Mouse (Mus musculus) ES-Bruce4 (cell line): Measurements from ENCODE around the gene Akirin1. TPM values are rescaled to one million over a fixed set of nuclear protein-coding genes. Genes with fewer than 3 reads are reported as not detected.

Source experiments
- H3K27ac ChIP-seq: 2 replicates; pipeline ENCODE4 v1.5.1; 2012; ENCODE audit warnings: low read length, inconsistent platforms; ENCODE audit not compliant: insufficient read depth
- H3K27me3 ChIP-seq: 2 replicates; pipeline ENCODE4 v1.6.1; 2012; ENCODE audit warnings: mild to moderate bottlenecking, low read length, inconsistent platforms; ENCODE audit not compliant: control insufficient read depth, poor library complexity, insufficient read depth, severe bottlenecking
- H3K36me3 ChIP-seq: 2 replicates; pipeline ENCODE4 v1.6.1; 2012; ENCODE audit warnings: inconsistent platforms, mild to moderate bottlenecking, low read length, moderate library complexity; ENCODE audit not compliant: control insufficient read depth, poor library complexity, insufficient read depth, severe bottlenecking
- H3K4me1 ChIP-seq: one replicate; pipeline ENCODE4 v1.8.1; 2011; ENCODE audit warnings: low read length; ENCODE audit not compliant: control insufficient read depth, insufficient read depth
- H3K4me3 ChIP-seq: 2 replicates; pipeline ENCODE4 v1.5.1; 2011; ENCODE audit warnings: low read depth, mild to moderate bottlenecking, low read length
- H3K9ac ChIP-seq: 2 replicates; pipeline ENCODE4 v1.6.1; 2012; ENCODE audit warnings: low read depth, mild to moderate bottlenecking, inconsistent platforms; ENCODE audit not compliant: poor library complexity, severe bottlenecking
- H3K9me3 ChIP-seq: replicated peaks from 2 replicates; pipeline ENCODE4 v1.6.1; 2012; ENCODE audit warnings: mild to moderate bottlenecking, low read length, inconsistent platforms; ENCODE audit not compliant: control insufficient read depth, poor library complexity, insufficient read depth, severe bottlenecking
- CTCF ChIP-seq: IDR thresholded peaks from one replicate; pipeline ENCODE4 v1.8.1; 2011; ENCODE audit warnings: low read depth, low read length
- EP300 ChIP-seq: IDR thresholded peaks from 2 replicates; pipeline ENCODE4 v1.6.1; 2011; ENCODE audit warnings: low read depth, low read length; ENCODE audit not compliant: insufficient read depth
- POLR2A ChIP-seq: IDR thresholded peaks from one replicate; pipeline ENCODE4 v1.8.1; 2011; ENCODE audit warnings: low read length; ENCODE audit not compliant: insufficient read depth
- polyA plus RNA-seq: library from polyadenylated mRNA; stranded (reverse); fragments of >200 nt; gene quantifications from 2 replicates; pipeline ENCODE4 v1.2.4, GENCODE M21; 2011; ENCODE audit warnings: low read depth; ENCODE audit not compliant: missing spikeins, insufficient read depth, insufficient read length

Gene Akirin1
- 37.6 and 39.4 TPM in 2 replicates for polyA plus RNA-seq

DNA sequence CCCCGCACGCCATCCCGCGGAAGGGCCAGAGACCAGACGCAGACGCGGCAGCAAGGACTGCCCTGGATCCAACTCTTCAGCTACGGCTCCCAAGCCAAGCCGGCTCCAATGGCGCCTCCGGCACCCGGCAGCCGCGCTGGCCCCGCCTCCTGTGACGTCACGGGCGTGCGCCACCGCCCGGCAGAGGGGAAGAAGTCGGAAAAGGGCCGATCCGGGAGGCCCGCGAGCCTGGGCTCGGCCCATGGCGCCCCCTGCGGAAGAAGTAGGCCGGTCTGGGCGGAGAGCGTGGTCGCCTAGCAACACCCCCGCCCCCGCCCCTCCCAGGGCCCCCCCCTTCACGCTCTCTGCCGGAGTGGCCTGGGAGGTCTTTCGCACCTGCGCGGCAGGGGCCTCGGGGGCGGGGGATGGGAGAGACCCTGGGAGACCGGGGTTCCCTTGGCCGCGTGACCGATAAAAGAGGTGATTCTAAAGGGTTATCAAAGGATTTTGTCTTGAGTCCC lies at the start of gene Akirin1:
TSS of gene Akirin1 (minus strand) at position 194 of the 500 bp plus-strand sequence.
- peak within 1 kb of the TSS; percentile 99 for H3K9ac ChIP-seq
- no peak within 1 kb of the TSS for H3K27ac ChIP-seq
- peak within 1 kb of the TSS; percentile 98 for H3K4me3 ChIP-seq
- H3K27me3 ChIP-seq: no peaks in the 10 kb centered on the region
- TF ChIP-seq CTCF (no peak), EP300 (no peak), POLR2A (peak; percentile 80)
- peaks cover 2% of the 10 kb centered on the region; the same call in 1 of the 2 replicates for H3K36me3 ChIP-seq
- H3K9me3 ChIP-seq: no peaks in the 10 kb centered on the region
- H3K4me1 ChIP-seq: peaks cover 2% of the 10 kb centered on the region

DNA sequence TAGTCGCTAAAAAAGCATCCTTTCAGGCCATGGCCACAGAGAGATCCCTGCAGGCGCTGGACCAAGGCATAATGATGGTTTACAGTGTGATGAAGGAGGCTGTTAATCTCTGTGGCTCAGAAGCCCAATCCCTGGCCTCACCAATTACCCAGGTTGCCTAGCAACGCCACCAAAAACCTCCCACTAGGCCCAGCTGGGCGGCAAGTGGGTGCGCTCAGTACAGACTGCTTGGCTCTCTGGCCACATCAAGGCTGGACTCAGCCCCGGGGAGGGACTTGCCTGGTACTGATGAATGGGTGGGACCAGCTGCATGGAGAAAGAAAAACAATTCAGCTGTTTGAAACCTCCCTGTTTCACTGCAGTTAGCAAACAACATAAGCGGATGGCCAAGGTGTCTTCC lies 47.7 kb upstream of the Akirin1 start:
- Histone ChIP-seq H3K36me3 (no peaks in the 10 kb centered on the region), H3K9ac (no peak overlapping the region), H3K9me3 (no peaks in the 10 kb centered on the region), H3K4me3 (no peak overlapping the region), H3K27ac (no peak overlapping the region), H3K27me3 (no peaks in the 10 kb centered on the region), H3K4me1 (no peaks in the 10 kb centered on the region)
- TF ChIP-seq CTCF (no peak), POLR2A (no peak), EP300 (no peak)

DNA sequence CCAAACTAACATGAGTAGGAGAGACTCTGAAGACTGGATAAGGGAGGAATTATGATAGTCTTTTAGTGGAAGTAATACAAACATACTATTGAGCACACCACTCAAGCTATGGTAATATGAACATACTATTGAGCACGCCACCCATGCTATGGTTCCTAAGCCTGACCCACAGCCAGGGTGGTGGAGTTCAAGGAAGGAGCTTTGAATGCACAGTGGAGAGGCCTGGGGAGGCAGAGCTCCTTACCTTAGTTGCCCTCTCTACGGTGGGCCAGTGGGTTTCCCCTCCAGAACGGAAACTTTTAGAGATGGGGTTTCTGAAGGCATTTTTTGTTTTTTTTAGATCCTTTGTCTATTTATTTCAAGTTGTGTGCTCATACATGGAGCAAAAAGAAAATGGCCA lies 47.3 kb upstream of the Akirin1 start:
- TF ChIP-seq EP300 (no peak), POLR2A (no peak), CTCF (no peak)
- H3K4me3 ChIP-seq: no peak overlapping the region
- no peak overlapping the region for H3K9ac ChIP-seq
- H3K27ac ChIP-seq: no peak overlapping the region
- H3K4me1 ChIP-seq: no peaks in the 10 kb centered on the region
- H3K9me3 ChIP-seq: no peaks in the 10 kb centered on the region
- no peaks in the 10 kb centered on the region for H3K36me3 ChIP-seq
- H3K27me3 ChIP-seq: no peaks in the 10 kb centered on the region

DNA sequence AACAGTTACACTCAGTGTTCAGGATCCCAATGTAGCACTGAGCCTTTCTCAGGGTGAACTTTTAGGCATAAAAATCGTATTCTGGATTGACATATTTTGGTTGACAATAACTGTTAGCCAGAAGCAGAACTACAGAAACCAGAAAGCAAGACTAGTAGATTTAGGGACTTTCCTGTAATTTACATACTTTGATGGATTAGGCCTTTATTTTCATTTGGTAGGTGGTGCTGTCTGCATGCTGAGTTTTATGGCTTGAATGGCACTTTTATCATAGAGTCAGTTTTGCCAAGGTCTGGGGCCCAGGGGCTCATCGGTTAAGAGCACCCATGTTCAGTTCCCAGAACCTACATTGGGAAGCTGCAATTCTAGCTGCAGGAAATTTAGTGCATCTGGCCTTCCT lies 44.9 kb upstream of the Akirin1 start:
- no peaks in the 10 kb centered on the region for H3K4me1 ChIP-seq
- no peak overlapping the region for H3K4me3 ChIP-seq

DNA sequence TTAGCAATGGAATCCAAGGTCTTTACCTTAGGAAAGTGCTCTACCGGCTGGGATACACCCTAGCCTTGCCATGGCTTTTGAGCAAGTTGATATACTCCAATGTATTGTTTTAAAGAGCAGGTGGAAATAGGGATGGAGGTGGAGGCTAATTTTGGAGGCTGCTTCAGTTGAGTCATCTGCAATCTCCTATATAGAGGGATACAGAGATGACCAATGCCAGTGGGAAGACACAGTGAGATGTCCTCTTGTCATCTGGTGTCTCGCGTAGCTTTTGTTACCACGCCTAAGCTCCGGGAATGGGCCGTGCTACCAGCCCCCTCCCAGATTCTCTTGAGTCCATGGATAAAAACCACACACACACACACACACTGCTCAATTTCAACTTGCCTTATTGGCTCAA lies 43.0 kb upstream of the Akirin1 start:
- no peaks in the 10 kb centered on the region for H3K4me1 ChIP-seq
- TF ChIP-seq CTCF: no peak
- no peak for TF ChIP-seq POLR2A
- TF ChIP-seq EP300: no peak
- no peaks in the 10 kb centered on the region for H3K9me3 ChIP-seq

More for the DNA sequence above, 44.9 kb upstream of the Akirin1 start:
- no peak for TF ChIP-seq POLR2A
- no peak for TF ChIP-seq EP300
- no peak for TF ChIP-seq CTCF
- H3K27ac ChIP-seq: no peak overlapping the region
- H3K9me3 ChIP-seq: no peaks in the 10 kb centered on the region
- no peaks in the 10 kb centered on the region for H3K27me3 ChIP-seq
- H3K9ac ChIP-seq: no peak overlapping the region
- H3K36me3 ChIP-seq: no peaks in the 10 kb centered on the region

DNA sequence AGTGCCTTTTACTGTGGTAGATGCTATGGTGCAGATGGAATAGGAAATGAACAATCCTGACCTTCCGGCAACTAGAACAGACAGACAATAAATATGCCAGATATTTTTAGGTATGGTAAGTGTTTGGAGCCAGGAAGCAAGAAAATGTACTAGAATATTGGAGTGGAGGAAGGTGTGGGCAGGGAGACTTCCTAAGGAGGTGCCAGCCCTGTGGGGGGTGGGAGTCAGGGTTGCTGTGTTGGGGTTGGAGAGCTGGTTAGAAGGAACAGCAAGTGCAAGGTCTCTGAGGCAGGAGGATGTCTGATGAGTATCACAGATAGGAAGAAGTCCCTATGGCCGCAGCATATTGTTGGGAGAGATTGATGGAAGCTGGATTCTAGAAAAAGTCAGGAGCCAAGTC lies 42.5 kb upstream of the Akirin1 start:
- Histone ChIP-seq H3K36me3 (no peaks in the 10 kb centered on the region), H3K4me3 (no peak overlapping the region), H3K9ac (no peak overlapping the region), H3K27me3 (no peaks in the 10 kb centered on the region), H3K27ac (no peak overlapping the region), H3K4me1 (no peaks in the 10 kb centered on the region), H3K9me3 (no peaks in the 10 kb centered on the region)
- TF ChIP-seq POLR2A (no peak), CTCF (no peak), EP300 (no peak)

More for the DNA sequence above, 43.0 kb upstream of the Akirin1 start:
- Histone ChIP-seq H3K27me3 (no peaks in the 10 kb centered on the region), H3K36me3 (no peaks in the 10 kb centered on the region), H3K27ac (no peak overlapping the region), H3K4me3 (no peak overlapping the region), H3K9ac (no peak overlapping the region)
